Mouse (Mus musculus) gastrocnemius, postnatal 36 days (tissue): ENCODE data around the gene Prss57. TPM values are rescaled to one million over a fixed set of nuclear protein-coding genes. Genes with fewer than 3 reads are reported as not detected.
A peak's percentile ranks its signal among the peaks of the same experiment; 100 is the strongest.

Experiments
- DNase-seq, 2 experiments: peaks; one replicate each; pipeline ENCODE4 v3.0.0; 2022
- intact Hi-C: fragments of 180-260 bp; cut with DNase I; formaldehyde crosslinking; loops from one replicate; pipeline ENCODE4 v1.15.1; 2025
- total RNA-seq, 2 experiments: library from RNA; stranded (reverse); gene quantifications; 2 replicates each; pipeline ENCODE4 v1.2.3; 2021

The Prss57 gene
- total RNA-seq, 2 experiments from 2014 or later, result not detected

DNA sequence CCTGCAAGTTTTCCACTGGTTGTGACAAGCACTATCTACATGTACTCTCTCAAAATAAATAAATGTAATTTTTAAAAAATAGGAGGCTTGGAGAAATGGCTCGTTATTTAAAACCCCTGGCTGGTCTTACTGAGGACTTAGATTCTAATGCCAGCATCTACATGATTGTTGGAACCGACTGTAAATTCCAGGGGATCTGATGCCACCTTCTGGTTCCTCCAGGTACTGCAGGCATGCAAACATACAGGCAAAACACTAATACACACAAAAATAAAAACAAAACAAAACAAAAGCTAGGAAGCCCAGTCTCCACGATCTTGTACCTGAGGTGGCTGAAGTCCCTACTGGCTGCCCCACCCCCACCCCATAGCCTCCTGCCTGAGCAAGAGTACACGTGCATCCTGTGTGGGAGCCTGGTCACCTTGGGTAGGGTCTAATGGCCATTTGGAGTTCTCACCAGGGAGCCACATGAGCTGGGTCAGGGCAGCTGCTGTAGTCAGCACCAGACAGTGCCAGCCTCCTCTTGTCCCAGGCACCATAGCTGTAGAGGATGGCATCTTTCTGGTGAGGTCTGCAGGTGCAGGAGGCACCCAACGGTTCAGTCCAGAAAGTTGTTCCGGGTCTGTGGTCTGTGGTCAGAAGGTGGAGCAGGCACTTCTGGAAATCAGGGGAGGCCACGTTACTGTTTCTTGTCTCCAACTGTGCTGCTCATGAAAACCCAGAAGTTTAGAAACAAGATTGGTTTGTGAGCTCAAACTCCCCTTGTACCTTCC is 2.2 kb downstream of the Prss57 start:
- peak; percentile 67 to 69 for DNase-seq

DNA sequence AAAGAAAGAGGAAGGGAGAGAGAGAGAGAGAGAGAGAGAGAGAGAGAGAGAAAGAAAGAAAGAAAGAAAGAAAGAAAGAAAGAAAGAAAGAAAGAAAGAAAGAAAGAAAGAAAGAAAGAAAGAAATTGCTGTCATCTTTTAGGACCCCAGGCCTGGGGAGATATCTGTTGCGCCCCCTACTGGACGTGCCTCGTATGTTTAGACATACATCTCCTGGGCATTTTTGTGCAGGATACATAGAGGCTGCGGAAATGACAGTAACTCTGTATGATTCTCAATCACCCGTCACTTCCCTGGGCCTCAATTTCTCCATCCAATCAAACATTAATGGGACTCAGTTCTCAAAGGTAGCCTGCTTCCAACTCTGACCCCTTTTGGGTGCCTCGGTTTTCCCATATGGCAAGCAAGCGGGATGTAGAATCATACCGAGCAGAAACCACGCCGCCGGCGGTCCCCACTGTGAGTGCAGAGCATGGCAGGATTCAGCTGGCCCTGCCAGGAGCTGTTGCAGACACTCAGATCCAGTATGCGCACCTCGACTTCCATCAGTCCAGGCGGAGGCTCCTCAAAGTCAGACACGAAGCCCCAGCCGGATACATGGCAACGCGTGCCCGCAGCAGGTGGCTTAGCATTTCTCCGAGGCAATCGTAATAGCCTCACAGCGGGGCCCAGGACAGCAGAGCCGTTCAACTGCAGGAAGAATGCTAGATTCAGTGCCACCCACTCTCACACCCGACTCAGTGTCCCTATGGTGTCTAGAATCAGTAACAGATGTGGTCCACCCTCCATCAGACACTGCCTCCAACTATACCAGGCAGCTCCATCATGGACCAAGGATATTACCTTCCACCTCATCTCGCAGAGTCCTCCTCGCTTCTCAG is 6.6 kb downstream of the Prss57 start:
- intact Hi-C loops, result no loop called here
- DNase-seq, result no peak

More for the DNA sequence above, 2.2 kb downstream of the Prss57 start:
- intact Hi-C loops, result loop anchor here (5.0 kb wide), 1 partner anchor 91 kb away; no protein-coding TSS in a partner anchor

DNA sequence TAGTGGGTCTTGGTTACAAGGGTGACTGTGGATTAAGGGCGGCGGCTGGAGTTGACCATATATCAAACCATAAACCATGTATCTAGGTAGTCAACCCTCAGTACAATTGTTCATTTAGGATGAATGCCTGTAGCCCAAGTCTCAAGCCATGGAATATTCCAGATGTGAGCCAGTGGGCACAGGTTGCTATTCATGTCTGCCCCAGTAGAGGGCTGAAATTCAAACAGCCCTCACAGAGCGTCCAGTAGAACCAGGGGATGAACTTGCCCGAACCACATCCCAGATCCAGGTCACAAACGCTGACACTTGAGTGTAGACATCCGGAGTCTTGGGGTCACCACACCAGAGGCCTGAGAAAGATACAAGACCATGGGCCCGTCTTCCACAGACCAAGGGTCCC is 7.7 kb downstream of the Prss57 start:
- intact Hi-C loops, result no loop called here
- DNase-seq, result no peak

DNA sequence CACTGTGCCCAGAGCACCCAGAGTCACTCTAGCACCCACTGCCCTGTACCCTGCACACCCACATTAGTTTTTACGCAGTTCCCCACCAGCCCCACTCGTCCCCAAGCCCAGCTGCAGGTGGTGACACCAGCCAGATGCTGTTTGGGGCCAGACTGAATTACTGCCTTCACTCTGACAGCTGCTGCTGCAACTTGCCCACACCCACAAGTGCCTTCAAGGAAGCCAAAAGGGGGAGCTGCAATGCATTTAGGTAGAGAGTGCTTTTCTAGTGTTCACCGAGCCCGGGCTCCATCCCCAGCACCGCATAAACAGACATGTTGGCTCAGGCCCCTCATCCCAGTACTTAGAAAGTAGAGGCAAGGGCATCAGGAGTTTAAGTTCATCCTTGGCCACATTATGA is 8.8 kb downstream of the Prss57 start:
- intact Hi-C loops, result no loop called here

DNA sequence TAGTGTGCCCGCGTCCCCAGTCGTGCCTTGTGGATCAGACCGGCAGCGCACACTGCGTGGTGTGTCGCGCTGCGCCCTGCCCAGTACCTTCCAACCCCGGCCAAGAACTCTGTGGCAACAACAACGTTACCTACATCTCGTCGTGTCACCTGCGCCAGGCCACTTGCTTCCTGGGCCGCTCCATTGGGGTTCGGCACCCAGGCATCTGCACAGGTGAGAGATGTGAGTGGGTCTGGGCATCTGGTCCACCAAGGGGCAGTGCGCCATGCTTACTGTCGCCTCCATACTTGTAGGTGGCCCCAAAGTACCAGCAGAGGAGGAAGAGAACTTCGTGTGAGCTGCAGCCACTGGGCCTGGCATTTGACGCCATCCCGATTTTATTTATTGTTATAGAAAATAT is 9.6 kb downstream of the Prss57 start:
- intact Hi-C loops, result no loop called here
- DNase-seq, result no peak

More for the DNA sequence above, 8.8 kb downstream of the Prss57 start:
- DNase-seq, result no peak

DNA sequence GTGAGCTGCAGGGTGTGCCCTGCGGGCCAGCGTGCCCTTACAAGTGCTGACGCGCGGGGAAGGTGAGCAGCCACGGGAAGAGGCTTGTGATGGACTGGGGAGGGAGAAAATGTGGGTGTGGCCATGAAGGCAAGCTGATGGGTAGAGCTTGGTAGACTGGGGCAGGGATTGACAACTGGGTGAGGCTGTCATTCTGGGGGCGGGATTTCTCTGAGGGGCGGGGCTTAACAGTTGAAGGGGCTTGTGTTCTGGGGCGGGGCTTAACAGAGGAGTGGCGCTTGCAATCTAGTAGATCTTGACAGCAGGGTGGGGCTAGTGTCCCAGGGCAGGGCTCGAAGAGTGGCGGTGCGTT is 10.1 kb downstream of the Prss57 start:
- DNase-seq, result no peak
- intact Hi-C loops, result no loop called here

DNA sequence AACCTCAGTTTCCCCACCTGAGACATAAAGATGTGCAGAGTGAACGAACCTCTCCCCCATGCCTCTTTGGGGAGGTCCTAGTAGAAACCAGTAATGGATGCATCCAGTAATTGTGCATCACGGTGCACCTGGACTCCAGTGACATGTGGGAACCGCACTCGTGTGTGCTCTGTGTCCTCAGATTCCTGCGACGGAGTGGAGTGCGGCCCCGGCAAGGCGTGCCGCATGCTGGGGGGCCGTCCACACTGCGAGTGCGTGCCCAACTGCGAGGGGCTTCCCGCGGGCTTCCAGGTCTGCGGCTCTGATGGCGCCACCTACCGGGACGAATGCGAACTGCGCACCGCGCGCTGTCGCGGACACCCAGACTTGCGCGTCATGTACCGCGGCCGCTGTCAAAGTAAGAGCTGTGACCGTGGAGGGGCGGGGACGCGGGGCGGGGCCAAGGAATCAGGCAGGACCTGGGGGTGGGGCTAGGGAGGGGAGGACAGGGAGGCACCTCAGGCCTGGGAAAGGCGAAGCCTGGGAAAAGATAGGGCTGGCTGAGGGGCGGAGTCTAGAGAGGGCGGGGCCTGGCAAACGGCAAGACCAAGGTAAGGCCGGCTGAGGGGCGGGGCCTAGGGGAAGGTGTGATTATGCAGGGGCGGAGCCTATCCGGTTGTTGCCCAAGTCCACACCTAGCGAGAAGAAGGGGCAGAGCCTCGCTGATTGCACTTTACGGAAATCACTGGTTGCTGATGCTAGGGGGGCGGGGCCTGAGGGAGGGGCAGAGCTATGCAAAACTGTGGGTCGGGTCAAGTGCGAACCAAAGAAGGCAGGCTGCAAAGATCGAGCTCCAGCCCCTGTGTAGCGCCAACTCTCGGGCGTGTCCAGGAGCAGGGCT is 10.7 kb downstream of the Prss57 start:
- intact Hi-C loops, result no loop called here
- peak; percentile 92 for DNase-seq

DNA sequence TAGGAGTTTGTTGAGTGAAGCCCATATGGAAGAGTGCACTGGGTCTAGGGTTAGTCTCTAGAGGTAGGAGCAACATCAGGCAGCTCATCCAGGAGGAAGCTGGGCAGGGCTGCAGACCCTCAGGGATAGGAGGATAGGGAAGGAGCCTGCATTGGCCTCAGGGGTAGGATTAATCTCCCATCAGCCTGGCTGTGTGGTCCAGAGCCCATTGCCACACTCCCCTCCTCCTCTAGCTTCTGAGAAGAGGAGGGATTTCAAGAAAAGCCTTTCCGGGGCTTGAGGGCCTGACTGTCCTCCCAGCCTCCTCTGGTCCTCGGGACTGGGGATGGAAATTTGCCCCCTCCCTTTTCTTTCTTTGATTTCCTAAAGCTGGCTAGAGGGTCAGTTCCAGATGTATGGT is 11.6 kb downstream of the Prss57 start:
- no peak for DNase-seq
- intact Hi-C loops, result no loop called here

DNA sequence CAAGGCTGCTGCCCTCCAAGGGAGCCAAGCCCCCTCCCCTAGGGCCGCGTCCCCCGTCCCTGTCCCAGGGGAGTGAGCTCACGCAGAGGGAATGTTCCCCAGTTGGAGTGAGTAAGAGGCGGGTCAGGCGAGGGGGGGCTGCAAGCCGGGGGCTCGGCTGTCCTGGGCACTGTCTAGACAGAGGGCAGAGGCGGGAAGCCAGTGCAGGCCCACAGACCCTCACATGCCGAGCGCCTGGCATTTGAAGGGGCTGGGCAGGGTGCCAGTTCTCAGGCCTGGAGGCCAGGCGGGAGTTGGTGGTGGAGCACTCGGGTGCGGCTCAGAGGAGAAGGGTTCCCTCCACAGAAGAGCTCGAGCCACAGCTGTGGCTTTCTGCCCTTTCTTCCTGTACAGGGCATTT is 12.8 kb downstream of the Prss57 start:
- intact Hi-C loops, result no loop called here
- DNase-seq, result no peak

DNA sequence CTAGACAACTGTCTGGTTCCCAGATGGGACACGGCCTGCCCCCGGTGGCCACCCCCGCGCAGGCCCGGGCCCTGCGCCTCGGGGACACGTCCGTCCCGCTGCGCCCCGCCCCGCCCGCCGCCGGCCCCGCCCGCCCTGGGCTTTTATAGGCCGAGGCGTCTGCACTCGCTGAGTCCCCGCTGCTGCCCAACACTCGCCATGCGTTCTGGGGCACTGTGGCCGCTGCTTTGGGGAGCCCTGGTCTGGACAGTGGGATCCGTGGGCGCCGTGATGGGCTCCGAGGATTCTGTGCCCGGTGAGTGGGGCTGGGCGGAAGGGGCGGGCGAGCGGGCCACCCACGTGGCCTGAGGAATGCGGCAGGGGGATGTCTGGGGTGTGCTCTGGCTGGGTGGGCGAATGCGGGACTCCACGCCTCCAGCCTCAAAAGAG is 13.6 kb downstream of the Prss57 start, which contains the start of gene Fstl3:
Fstl3 (plus strand) TSS at position 170 of the 429 bp plus-strand sequence.
- no peak for DNase-seq
- intact Hi-C loops, result no loop called here

DNA sequence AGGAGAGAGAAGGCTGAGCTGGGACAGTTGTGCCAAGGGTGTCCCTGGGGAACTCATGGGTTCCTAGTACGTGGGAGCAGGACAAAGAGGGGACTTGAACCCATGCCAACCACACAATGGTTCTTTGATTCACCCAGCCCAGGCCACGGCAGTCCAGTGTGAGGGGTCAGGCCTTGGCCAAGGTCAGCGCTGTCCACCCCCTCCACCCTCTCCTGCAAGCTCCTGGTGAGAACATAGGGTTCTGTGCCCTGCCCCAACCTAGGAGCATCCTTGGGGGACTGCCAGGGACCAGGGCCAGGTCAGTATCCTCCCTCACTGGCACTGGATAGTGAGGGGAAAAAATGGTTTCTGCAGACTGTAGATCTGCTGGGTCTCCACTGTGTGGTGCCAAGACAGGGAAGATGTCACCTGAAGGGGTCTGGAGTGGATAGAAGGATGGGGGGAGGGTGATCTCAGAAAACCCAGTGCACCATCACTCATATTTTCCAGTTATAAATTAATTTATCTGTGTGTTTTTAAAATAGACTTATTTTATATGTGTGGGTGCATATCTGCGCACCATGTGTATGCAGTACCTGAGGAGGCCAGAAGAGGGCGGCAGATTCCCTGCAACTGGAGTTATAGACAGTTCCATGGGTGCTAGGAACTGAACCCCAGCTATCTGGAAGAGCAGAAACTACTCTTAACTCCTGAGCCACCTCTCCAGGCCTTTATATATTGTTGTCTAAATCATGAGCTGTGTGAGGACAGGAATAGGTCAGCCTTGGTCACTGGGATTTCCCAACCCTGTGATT is 16.1 kb downstream of the Prss57 start:
- no peak for DNase-seq
- intact Hi-C loops, result no loop called here

DNA sequence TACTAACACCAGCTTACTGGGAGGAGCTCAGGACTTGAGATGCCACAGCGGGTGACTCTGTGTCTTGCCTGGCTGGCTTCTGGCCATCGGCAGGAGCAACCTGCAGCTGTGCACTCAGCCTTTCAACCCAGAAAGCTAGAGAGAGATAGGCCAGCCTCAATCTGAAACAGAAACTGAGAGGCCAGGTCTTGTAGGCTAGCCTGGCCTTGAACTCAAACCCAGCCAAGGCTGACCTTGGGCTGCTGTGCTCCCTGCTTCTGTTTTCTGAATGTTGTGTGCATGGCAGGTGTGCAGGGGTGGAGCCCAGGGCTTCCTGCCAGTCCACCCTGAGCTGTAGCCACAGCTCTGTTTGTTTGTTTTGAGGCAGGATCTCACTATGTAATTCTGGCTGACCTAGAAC is 17.6 kb downstream of the Prss57 start:
- intact Hi-C loops, result no loop called here
- DNase-seq, result no peak

DNA sequence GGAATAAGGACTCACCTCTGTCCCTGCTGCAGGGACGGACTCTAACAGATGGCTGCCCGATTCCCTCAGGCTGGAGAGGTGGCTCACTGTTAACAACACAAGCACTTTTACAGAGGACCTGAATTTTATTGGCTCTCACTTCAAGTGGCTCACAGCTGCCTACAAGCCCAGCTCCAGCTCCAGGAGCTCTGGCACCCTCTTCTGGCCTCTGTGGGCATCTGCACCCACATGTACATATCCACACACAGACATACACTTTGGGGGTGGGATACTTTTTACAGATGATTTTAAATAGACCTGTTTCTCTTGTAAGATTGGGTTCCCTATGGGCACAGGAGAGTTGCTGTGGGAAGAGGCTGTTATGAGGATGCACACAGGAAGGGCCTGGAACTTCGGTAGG is 18.4 kb downstream of the Prss57 start:
- DNase-seq, result no peak
- intact Hi-C loops, result no loop called here

DNA sequence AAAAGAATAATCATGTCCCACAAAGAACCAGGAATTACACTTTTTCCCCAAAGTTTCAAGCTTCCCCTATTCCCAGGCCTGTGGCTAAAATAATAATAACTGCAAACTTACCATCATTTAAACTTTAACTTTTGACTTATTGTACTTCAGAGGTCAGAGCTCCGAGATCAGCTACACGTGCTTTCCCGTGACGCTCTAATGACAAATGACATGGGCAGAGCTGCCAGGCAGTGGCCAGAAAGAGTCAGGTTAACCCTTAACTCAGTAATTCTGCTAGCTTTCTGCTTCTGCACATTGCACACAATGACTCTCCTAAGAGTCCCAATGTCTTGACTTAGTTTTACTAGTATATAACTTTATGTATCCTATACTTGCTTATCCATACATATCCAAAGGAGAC is 21.4 kb downstream of the Prss57 start:
- DNase-seq, result no peak
- intact Hi-C loops, result loop anchor here (2.0 kb wide), 1 partner anchor 41 kb away; no protein-coding TSS in a partner anchor

DNA sequence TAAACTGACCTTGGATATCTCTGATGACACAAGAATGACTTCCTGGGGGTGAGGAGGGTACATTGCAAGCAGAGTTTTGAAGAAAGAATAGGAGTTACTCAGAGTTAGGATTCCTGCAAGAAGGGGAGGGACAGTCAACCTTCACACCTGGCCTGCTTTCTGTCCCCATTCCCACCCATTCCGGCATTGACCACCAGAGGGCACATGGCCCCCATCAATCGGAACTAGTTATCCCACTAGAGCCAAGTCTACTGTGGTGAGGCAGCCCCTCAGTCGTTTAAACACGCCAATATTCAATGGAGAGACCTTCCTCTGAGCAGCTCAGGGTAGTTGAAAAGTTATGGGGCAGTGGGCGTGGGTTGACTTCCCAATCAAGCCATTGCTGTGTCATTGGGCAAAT is 22.4 kb downstream of the Prss57 start:
- DNase-seq, result peak; percentile 53 to 64
- intact Hi-C loops, result loop anchor here (2.0 kb wide), 1 partner anchor 42 kb away; no protein-coding TSS in a partner anchor

DNA sequence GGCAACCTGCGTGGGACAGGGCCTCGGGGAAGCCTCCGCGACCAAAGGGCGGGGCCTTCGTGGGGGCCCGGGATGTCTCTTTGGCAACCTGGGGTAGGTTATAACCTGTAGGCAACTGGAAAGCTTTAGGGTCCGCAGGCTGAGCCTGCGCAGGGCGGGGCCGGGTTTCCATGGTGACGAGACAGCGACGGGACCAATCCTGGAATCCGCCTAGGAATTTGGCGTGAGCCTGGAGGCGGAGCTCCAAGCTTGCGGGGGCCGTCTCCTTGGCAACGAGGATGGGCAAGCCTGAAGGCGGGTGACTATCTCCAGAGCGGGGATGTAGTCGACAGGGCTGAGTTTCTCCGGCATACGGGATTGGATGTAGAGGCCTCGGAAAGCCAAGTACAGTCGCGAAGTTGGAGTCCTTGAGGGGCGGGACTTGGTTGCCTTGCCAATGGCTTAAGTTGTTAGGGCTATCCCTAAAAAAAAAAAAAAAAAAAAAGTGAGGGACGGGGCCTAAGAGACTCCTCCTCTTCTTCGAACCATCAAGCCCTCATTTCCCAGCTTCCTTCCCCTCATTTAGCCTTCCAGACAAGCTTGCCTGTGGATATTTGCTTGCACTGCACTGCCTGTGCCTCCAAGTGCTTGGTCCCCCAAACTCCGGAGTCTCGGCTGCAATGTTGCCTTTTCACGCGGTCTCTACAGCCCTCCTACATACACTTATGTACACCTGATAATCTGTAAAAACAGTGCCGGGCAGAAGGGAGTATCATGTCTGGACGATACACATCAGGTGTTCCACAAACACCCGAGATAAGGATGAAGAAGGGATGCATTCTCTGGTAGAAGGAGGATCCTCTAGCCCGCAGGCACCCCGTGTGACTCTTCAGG is 23.2 kb downstream of the Prss57 start:
- intact Hi-C loops, result loop anchor here (2.0 kb wide), 1 partner anchor 43 kb away; no protein-coding TSS in a partner anchor

DNA sequence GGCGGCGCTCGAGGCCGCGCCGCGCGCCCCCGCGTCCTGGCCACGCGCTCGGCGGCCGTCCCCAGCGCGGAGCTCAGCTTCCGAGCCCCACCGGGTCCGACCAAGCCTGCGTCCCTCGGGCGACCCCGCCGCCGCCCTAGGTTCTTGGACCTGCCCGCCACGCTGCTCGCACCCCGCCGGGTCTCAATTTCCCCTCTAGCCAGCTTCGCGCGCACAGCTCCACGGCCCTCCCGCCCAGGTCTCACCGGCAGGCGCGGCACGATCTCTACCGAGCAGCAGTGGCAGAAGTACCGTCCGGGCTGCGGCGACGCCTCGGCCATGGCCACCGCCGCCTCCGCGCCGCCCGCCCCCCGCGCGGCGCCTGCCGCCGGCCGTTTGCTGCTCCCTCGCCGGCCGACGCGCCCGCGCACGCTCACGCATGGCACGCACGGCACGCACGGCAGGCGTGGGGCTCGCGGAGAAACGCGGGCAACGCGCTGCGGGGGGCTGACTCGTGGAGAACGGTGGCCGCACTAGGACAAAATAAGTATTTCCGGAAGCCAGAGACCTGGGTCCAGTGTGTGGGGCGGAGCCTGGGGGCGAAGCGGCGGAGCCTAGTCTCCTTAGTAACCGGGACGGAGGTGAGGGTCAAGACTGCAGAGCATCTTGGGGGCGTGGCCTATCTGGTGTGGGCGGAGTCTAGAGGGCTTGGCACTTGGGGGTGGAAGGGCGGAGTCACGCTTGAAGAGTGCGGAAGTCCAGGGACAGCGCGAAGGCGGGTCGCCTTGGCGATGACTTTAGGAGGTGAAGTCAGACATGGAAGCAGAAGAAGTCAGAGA is 24.0 kb downstream of the Prss57 start, which contains the start of gene Rnf126:
Rnf126 (minus strand) TSS at position 445 of the 818 bp plus-strand sequence.
- DNase-seq, result peak; percentile 99 to 100
- intact Hi-C loops, result no loop called here

More for the DNA sequence above, 23.2 kb downstream of the Prss57 start:
- DNase-seq, result peak; percentile 80 to 92
